Mouse (Mus musculus) liver, embryonic 13.5 days (tissue): Measurements from ENCODE around the gene Rnft2. TPM values are rescaled to one million over a fixed set of nuclear protein-coding genes. Genes with fewer than 3 reads are reported as not detected.

ENCODE experiments used
- ATAC-seq: fragments of 200-750 bp; cut with Nextera tagmentation; 2 replicates; pipeline ENCODE4 v1.8.0; 2017; ENCODE audit warnings: low read depth, mild to moderate bottlenecking, moderate number of reproducible peaks, moderate library complexity
- DNase-seq: peaks from one replicate; pipeline ENCODE4 v3.0.0; 2022
- H3K27ac ChIP-seq: fragments of 300-500 bp; sonication (generic); 2 replicates; pipeline ENCODE4 v1.5.1; 2015; ENCODE audit warnings: moderate library complexity, mild to moderate bottlenecking, inconsistent platforms
- H3K27me3 ChIP-seq: fragments of 300-500 bp; sonication (generic); 2 replicates; pipeline ENCODE4 v1.6.1; 2015; ENCODE audit warnings: mild to moderate bottlenecking, inconsistent platforms
- H3K36me3 ChIP-seq: fragments of 300-500 bp; sonication (generic); 2 replicates; pipeline ENCODE4 v1.6.1; 2015; ENCODE audit warnings: mild to moderate bottlenecking, inconsistent platforms
- H3K4me1 ChIP-seq: fragments of 300-500 bp; sonication (generic); replicated peaks from 2 replicates; pipeline ENCODE4 v1.6.1; 2015; ENCODE audit warnings: inconsistent platforms
- H3K4me2 ChIP-seq: fragments of 300-500 bp; sonication (generic); 2 replicates; pipeline ENCODE4 v1.6.1; 2015; ENCODE audit warnings: inconsistent platforms, mild to moderate bottlenecking, moderate library complexity
- H3K4me3 ChIP-seq: fragments of 300-500 bp; sonication (generic); replicated peaks from 2 replicates; pipeline ENCODE4 v1.5.1; 2015; ENCODE audit warnings: mild to moderate bottlenecking, inconsistent platforms
- H3K9ac ChIP-seq: fragments of 300-500 bp; sonication (generic); 2 replicates; pipeline ENCODE4 v1.6.1; 2015; ENCODE audit warnings: mild to moderate bottlenecking, inconsistent platforms
- H3K9me3 ChIP-seq: fragments of 300-500 bp; sonication (generic); replicated peaks from 2 replicates; pipeline ENCODE4 v1.6.1; 2016; ENCODE audit warnings: inconsistent platforms
- WGBS: fragments of 180-500 bp; shearing (Covaris S2); methylation state at CpG from one replicate; pipeline ENCODE4 v1.1.7; 2015; ENCODE audit not compliant: insufficient replicate concordance; 5-methylcytosine and 5-hydroxymethylcytosine counted together
- polyA plus RNA-seq: library from polyadenylated mRNA; unstranded; fragments of >200 nt; fragmentation: Nextera tagmentation; extraction: Ambion mirVana; gene quantifications from 2 replicates; pipeline ENCODE4 v1.2.1, GENCODE M21; 2015

Gene Rnft2
- polyA plus RNA-seq, 1 experiment from 2014 or later, result 0.29 TPM

DNA sequence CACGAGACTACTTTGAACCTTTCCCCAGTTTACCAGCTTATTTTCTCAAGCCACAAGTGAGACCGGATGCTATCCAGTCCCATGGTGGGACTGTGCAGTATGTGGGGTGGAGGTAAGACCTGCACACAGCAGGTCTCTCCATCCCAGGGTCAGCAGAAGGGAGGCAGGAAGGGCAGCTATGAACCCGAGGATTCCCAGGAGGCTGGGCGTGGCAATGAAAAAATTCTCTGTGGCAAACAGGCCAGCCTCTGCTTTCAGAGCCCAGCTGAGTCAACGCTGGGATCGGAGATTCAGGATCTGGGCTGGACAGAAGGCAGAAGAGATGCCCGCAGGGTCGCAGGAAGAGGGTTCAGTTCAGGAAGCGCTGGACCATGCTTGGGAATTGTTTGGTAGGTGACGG is 97.7 kb downstream of the Rnft2 start:
- ATAC-seq, result no peak
- Histone ChIP-seq H3K27ac (no peak overlapping the region), H3K4me1 (peaks cover 20% of the 10 kb centered on the region), H3K36me3 (peaks cover 20% of the 10 kb centered on the region), H3K9me3 (no peaks in the 10 kb centered on the region), H3K4me2 (no peak overlapping the region), H3K9ac (no peak overlapping the region), H3K4me3 (no peak overlapping the region), H3K27me3 (no peaks in the 10 kb centered on the region)
- WGBS, result 78% methylated on average over 10 of the region's 10 CpGs
- DNase-seq, result no peak

DNA sequence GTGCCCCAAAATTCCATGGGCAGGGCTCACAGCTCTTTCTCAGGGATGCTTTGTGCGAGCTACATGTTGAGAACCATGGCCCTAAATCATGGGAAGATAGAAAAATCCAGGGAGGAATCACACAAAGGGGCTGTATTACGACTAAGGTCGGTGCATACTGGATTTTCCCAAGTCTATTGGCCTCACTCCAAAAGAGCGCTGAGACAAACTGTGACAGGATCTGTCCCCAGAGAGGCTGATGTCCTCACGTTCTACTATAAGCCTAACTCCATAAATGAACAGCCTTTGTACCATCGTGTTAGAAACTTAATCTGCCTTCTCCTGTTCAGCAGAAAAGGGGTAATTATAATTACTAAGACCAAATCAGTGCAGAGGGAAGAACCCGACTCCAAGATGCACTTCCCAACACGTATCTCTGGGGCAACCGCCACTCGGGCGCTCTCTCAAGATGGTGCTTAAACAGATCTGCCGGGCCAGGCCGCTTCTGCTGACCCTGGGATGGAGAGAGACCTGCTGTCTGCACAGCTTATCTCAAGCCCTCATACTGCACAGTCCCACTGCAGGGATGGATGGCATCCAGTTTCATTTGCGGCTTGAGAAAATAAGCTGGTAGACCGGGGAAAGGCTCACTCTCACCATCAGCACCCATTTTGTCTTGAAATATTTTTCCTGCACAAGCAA is 98.8 kb downstream of the Rnft2 start:
- Histone ChIP-seq H3K4me3 (no peak overlapping the region), H3K9me3 (no peaks in the 10 kb centered on the region), H3K27me3 (no peaks in the 10 kb centered on the region), H3K4me1 (peaks cover 20% of the 10 kb centered on the region), H3K9ac (no peak overlapping the region), H3K36me3 (peaks cover 22% of the 10 kb centered on the region), H3K27ac (no peak overlapping the region), H3K4me2 (no peak overlapping the region)
- whole genome bisulfite sequencing, result 76% methylated on average over 15 of the region's 15 CpGs
- no peak for ATAC-seq
- DNase-seq, result no peak

DNA sequence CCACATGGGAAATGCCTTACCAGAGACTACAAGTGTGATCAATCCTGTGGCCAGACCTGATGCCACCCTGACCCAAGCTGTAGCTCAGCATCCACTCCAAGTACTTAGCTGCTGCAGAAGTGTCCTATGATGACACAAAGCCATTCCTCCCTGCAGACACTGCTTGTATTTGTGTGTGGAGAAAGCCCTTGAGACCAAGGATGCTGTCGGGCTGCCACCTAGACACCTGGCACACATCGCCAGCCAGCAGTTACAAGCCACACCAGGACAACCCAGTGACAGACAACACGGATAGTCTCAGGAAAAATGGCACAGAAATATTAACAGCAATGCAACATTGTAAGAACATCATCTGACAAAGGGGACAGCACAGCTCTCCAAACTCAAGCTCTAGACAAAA is 99.5 kb downstream of the Rnft2 start:
- Histone ChIP-seq H3K27me3 (no peaks in the 10 kb centered on the region), H3K9ac (no peak overlapping the region), H3K9me3 (no peaks in the 10 kb centered on the region), H3K4me2 (no peak overlapping the region), H3K4me3 (no peak overlapping the region), H3K4me1 (peaks cover 20% of the 10 kb centered on the region), H3K36me3 (peaks cover 27% of the 10 kb centered on the region), H3K27ac (no peak overlapping the region)
- 74% methylated on average over 3 of the region's 3 CpGs for WGBS
- DNase-seq, result no peak
- no peak for ATAC-seq

DNA sequence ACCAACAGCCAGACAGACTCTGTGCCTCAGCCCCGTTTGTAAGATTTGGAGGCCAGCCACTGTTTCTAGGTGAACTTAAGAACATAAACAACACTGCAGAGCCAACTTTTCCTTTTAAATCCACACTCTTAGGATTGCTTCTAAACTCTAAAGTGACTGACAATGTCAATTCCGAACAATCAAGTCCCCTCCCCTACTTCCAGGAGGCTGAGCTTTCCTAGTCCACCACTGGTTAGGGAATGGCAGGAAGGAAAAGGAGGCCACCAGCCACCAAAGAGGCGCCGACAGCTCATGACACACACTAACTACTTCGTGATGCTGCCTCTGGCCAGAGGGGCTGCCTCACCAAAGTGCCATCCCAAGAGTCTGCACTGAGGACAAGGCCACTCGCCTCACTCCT is 100.1 kb downstream of the Rnft2 start:
- Histone ChIP-seq H3K36me3 (peaks cover 33% of the 10 kb centered on the region), H3K27me3 (no peaks in the 10 kb centered on the region), H3K9ac (no peak overlapping the region), H3K4me2 (no peak overlapping the region), H3K27ac (no peak overlapping the region), H3K9me3 (no peaks in the 10 kb centered on the region), H3K4me3 (no peak overlapping the region), H3K4me1 (peaks cover 20% of the 10 kb centered on the region)
- ATAC-seq (no peak), DNase-seq (no peak)
- 68% methylated on average over 6 of the region's 6 CpGs for WGBS

DNA sequence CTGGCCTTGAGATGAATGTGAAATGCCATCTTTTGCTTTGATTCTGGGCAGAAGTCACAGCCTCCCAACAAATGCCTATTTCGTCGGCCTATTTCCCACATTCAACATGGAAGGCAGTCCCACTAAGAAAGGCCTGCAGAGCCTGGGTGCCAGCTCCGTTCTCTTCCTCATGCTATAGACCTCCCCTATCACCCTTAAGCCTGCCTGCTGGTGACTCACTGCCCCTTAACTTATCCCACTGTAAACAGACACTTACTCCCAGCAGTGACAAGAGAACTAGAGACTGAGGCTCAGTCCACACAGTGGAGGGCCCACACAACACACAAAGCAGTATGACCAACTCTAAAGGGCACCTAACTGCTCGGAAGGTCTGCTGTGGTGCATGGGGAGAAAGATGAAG is 100.6 kb downstream of the Rnft2 start:
- ATAC-seq (no peak), DNase-seq (no peak)
- Histone ChIP-seq H3K27ac (no peak overlapping the region), H3K36me3 (peaks cover 37% of the 10 kb centered on the region), H3K4me1 (peaks cover 20% of the 10 kb centered on the region), H3K4me2 (no peak overlapping the region), H3K27me3 (no peaks in the 10 kb centered on the region), H3K9me3 (no peaks in the 10 kb centered on the region), H3K4me3 (no peak overlapping the region), H3K9ac (no peak overlapping the region)
- WGBS, result 68% methylated on average over 4 of the region's 4 CpGs

DNA sequence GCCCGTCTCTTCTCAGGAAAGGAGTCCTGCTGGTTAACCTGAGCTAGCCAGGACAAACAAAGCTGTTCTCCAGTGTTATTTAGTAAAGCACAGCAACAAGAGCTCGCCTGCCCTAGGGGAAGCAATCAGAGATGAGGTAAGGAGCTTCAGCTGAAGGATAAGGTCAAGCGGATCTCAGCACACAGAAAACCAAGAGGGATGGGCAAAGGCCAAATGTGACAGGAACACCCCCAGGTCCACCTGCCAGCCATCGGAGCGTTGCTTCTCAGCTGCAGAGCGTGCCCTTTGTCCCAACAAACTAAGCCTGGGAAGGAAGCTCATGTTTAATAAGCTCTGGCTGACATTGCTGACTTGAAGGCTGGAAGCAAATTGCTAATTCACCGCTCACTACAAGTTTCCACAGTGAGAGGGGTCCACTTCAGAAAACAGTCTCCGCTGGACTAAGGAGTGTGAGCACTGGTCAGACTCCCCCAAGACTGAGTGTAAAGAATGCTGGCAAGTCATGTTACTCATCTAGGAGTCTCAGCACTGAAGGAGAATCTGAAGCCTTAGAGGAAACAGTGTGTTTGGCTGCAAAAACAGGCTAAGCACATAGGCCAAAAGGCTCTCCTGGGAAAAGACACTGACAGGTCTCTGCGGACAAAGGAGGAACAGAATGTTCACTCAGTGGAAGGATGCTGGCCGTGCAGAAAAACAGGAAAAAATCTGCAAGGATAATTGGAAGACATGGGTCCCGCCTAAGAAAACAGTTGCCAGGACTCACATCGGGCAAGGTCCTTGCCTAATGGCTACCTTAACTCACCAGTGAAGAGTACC is 101.5 kb downstream of the Rnft2 start:
- 76% methylated on average over 12 of the region's 12 CpGs for WGBS
- H3K4me1 ChIP-seq, result peaks cover 17% of the 10 kb centered on the region
- no peaks in the 10 kb centered on the region for H3K9me3 ChIP-seq
- no peak overlapping the region for H3K27ac ChIP-seq
- no peak for ATAC-seq
- no peaks in the 10 kb centered on the region for H3K27me3 ChIP-seq
- no peak overlapping the region for H3K9ac ChIP-seq
- H3K36me3 ChIP-seq, result peaks cover 43% of the 10 kb centered on the region
- no peak for DNase-seq
- no peak overlapping the region for H3K4me2 ChIP-seq
- no peak overlapping the region for H3K4me3 ChIP-seq

DNA sequence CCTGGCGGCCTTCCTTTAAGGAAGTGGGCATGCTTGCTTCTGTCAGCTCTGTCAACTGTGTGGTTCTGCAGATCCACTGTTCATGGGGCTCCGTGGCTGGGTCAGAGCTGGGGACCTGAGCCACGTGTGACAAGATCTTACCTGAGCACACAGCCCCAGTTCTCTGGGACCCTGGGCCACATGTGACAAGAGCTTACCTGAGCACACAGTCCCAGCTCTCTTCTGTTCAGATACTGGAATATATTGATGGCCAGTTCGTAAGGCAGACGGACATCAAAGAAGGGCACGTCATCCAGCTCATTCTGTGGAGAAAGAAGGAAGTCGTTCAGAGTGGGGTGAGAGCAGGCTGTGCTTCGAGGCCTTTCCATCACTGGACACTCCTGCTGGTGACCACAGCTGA is 102.4 kb downstream of the Rnft2 start:
- no peaks in the 10 kb centered on the region for H3K9me3 ChIP-seq
- H3K4me1 ChIP-seq, result peaks cover 17% of the 10 kb centered on the region
- no peak overlapping the region for H3K9ac ChIP-seq
- WGBS, result 72% methylated on average over 8 of the region's 8 CpGs
- H3K36me3 ChIP-seq, result peaks cover 50% of the 10 kb centered on the region
- ATAC-seq (no peak), DNase-seq (no peak)
- H3K27ac ChIP-seq, result no peak overlapping the region
- H3K4me3 ChIP-seq, result no peak overlapping the region
- H3K4me2 ChIP-seq, result no peak overlapping the region
- no peaks in the 10 kb centered on the region for H3K27me3 ChIP-seq

Other genes starting within 250 kb of the Rnft2 start
- 1.5 and 1.8 TPM in 2 replicates for gene Tesc, start 217.4 kb downstream of the Rnft2 start, polyA plus RNA-seq
- gene Fbxw8, start 89.7 kb downstream of the Rnft2 start, polyA plus RNA-seq, result 8.7 and 10.0 TPM in 2 replicates
- gene Hrk, start 80.5 kb downstream of the Rnft2 start, polyA plus RNA-seq, result 0.01 TPM in 1 of 2 replicates, not detected in the other
- gene 2410131K14Rik, start 111 bp upstream of the Rnft2 start, polyA plus RNA-seq, result 1.6 and 1.8 TPM in 2 replicates